Mouse (Mus musculus) retina, adult 2 months (tissue): Measurements from ENCODE around the gene Sirpb1b.
"Not testable (repeated sequence)": the region's sequence is repeated elsewhere in the genome, so short reads cannot be mapped to it uniquely, and the experiment has no call there.

Experiments used
- DNase-seq: peaks from one replicate; pipeline ENCODE4 v3.0.0-alpha.2; 2012; ENCODE audit warnings: low read depth, low spot score

The Sirpb1b gene

GRCm38 (mm10) chr3:15574887-15575286, at the start of gene Sirpb1b:
Sirpb1b (minus strand) TSS chr3:15575065.
- DNase-seq, result not testable (repeated sequence)

- DNase-seq, result not testable (repeated sequence)
Measured at GRCm38 (mm10) chr3:15590377-15591117, 15.7 kb upstream of the Sirpb1b start.

GRCm38 (mm10) chr3:15586665-15587064, 11.8 kb upstream of the Sirpb1b start:
- DNase-seq, result not testable (repeated sequence)

GRCm38 (mm10) chr3:15583452-15583851, 8.6 kb upstream of the Sirpb1b start:
- DNase-seq, result no peak

- not testable (repeated sequence) for DNase-seq
Measured at GRCm38 (mm10) chr3:15582948-15583347, 8.1 kb upstream of the Sirpb1b start.

- DNase-seq, result not testable (repeated sequence)
Measured at GRCm38 (mm10) chr3:15576466-15576865, 1.6 kb upstream of the Sirpb1b start.

GRCm38 (mm10) chr3:15528589-15528988, 46.3 kb downstream of the Sirpb1b start:
- DNase-seq, result no peak

- not testable (repeated sequence) for DNase-seq
Measured at GRCm38 (mm10) chr3:15513608-15514007, 61.3 kb downstream of the Sirpb1b start.

GRCm38 (mm10) chr3:15507792-15508321, 67.0 kb downstream of the Sirpb1b start:
- DNase-seq, result not testable (repeated sequence)

GRCm38 (mm10) chr3:15474831-15475230, 100.0 kb downstream of the Sirpb1b start:
- not testable (repeated sequence) for DNase-seq

- DNase-seq, result not testable (repeated sequence)
Measured at GRCm38 (mm10) chr3:15470158-15470557, 104.7 kb downstream of the Sirpb1b start.
